ENCODE assay signal across 8 mouse cellular contexts in the genomic region with DNA sequence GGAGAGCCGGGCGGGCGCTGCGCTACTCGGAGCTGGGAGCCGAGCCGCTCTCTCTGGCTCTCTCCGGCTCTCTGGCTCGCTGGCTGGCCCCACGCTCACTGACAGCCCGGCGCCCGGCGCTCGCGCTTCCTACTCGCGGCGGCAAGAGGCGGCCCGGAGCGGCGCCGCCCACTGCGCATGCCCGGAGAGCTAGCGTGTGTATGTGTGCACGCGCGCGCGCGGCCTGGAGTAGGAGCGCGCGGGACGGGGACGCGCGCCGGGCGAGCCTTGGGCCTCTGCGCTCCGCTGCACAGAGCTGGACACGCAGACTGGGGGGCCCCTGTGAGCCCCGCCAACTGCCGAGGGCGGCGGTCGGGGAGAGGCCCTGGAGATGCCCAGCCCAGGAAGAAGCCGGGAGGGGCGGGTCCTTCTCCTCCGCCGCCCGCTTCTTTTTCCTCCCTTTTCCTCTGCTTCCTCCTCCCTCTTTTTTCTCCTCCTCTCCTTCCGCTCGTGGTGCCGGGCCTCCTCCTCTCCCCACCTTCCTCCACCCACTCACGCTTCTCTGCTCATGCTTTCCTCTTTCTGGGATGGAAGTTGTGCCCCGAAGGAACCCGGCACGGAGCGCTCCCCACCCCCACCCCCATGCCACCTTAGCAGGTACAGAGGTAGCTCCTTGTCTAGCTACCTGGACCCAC. TPM values are rescaled to one million over a fixed set of nuclear protein-coding genes. Genes with fewer than 3 reads are reported as not detected.
DNase-seq lines count a peak whose midpoint lies in the region; ATAC-seq and TF ChIP-seq lines count a peak whose summit lies in the region.

A gene (minus strand): TSS at position 140 of the 674 bp plus-strand sequence.

- H3ac ChIP-seq in C2C12 (ENCODE audit: control insufficient read depth, insufficient read length, low read depth) = peak within 1 kb of the TSS; percentile 93

- peaks cover 43% of the 10 kb centered on the region for H3K79me3 ChIP-seq in C2C12 (ENCODE audit: low read depth)

- peak within 1 kb of the TSS; percentile 98 for H3K4me3 ChIP-seq in C2C12 (ENCODE audit: insufficient read depth, poor library complexity, severe bottlenecking)
- H3K4me3 ChIP-seq in embryonic fibroblast, embryonic 13.5 days (ENCODE audit: insufficient read depth, low read length) = peak within 1 kb of the TSS; percentile 84
- peak within 1 kb of the TSS; percentile 94 for H3K4me3 ChIP-seq in heart, embryonic 13.5 days
- peak within 1 kb of the TSS; percentile 82 for H3K4me3 ChIP-seq in kidney, postnatal 0 days (replicated peaks; ENCODE audit: low read depth, low read length)
- peak within 1 kb of the TSS; percentile 71 for H3K4me3 ChIP-seq in liver, adult 2 months (ENCODE audit: insufficient read depth, low read depth, low read length)

- DNase-seq in brain, adult 2 months (ENCODE audit: low read depth, low spot score) = peak; percentile 98
- peak; percentile 94 for DNase-seq in kidney, postnatal 0 days (ENCODE audit: low spot score)
- DNase-seq in liver, adult 2 months (ENCODE audit: extremely low read depth, low read depth, low spot score) = peak; percentile 73
- peak; percentile 91 to 92 for DNase-seq in spleen, postnatal 36 days (ENCODE audit: low spot score in 2 of 2)

- H3K4me2 ChIP-seq in heart, embryonic 13.5 days = peak within 1 kb of the TSS; percentile 99
- H3K4me2 ChIP-seq in kidney, postnatal 0 days (ENCODE audit: low read length) = peak within 1 kb of the TSS; percentile 99

- TF ChIP-seq CTCF in C2C12 (IDR thresholded peaks at IDR 0.05; ENCODE audit: control insufficient read depth, insufficient read depth, insufficient read length) = no peak
- TF ChIP-seq CTCF in embryonic fibroblast, embryonic 13.5 days (IDR thresholded peaks at IDR 0.05; ENCODE audit: borderline replicate concordance, insufficient read depth, low read length) = no peak
- TF ChIP-seq CTCF in kidney, postnatal 0 days (IDR thresholded peaks at IDR 0.05; ENCODE audit: low read depth) = no peak
- no peak for TF ChIP-seq CTCF in liver, adult 2 months (IDR thresholded peaks at IDR 0.05; ENCODE audit: low read depth, low read length)

- no peaks in the 10 kb centered on the region for H3K27me3 ChIP-seq in C2C12 (ENCODE audit: control insufficient read depth, insufficient read depth, insufficient read length)
- peaks cover 8% of the 10 kb centered on the region; the same call in 1 of the 2 replicates for H3K27me3 ChIP-seq in heart, embryonic 13.5 days (replicated peaks)
- H3K27me3 ChIP-seq in kidney, postnatal 0 days (ENCODE audit: insufficient read depth, low read length) = no peaks in the 10 kb centered on the region
- no peaks in the 10 kb centered on the region for H3K27me3 ChIP-seq in liver, adult 2 months (ENCODE audit: control insufficient read depth, insufficient read depth, low read length)

- WGBS in heart, embryonic 13.5 days = 1% methylated on average over 52 of the region's 63 CpGs
- under 1% methylated on average over 51 of the region's 63 CpGs for WGBS in kidney, postnatal 0 days
- WGBS in liver, adult 2 months = under 1% methylated on average over 55 of the region's 63 CpGs

- peak within 1 kb of the TSS; percentile 62; the same call in 1 of the 2 replicates for H3K27ac ChIP-seq in embryonic fibroblast, embryonic 13.5 days (ENCODE audit: insufficient read depth, low read length)
- peak within 1 kb of the TSS; percentile 90 for H3K27ac ChIP-seq in heart, embryonic 13.5 days (replicated peaks)
- peak within 1 kb of the TSS; percentile 67 for H3K27ac ChIP-seq in kidney, postnatal 0 days
- H3K27ac ChIP-seq in liver, adult 2 months (replicated peaks; ENCODE audit: insufficient read depth, low read depth, low read length) = peak within 1 kb of the TSS; percentile 2; the same call in 1 of the 2 replicates

- H3K9ac ChIP-seq in heart, embryonic 13.5 days = peak within 1 kb of the TSS; percentile 96
- peak within 1 kb of the TSS; percentile 73 for H3K9ac ChIP-seq in kidney, postnatal 0 days (ENCODE audit: low read depth, low read length)
- H3K9ac ChIP-seq in liver, adult 2 months (ENCODE audit: low read depth, low read length) = peak within 1 kb of the TSS; percentile 78

- peaks cover 3% of the 10 kb centered on the region for H3K4me1 ChIP-seq in embryonic fibroblast, embryonic 13.5 days (ENCODE audit: control insufficient read depth, insufficient read depth, low read length)
- peaks cover 23% of the 10 kb centered on the region for H3K4me1 ChIP-seq in heart, embryonic 13.5 days
- H3K4me1 ChIP-seq in kidney, postnatal 0 days (replicated peaks; ENCODE audit: insufficient read depth, low read length) = peaks cover 6% of the 10 kb centered on the region; the same call in 1 of the 2 replicates
- H3K4me1 ChIP-seq in liver, adult 2 months (ENCODE audit: control insufficient read depth, insufficient read depth, low read length) = peaks cover 3% of the 10 kb centered on the region; the same call in 1 of the 2 replicates

- H3K36me3 ChIP-seq in C2C12 (ENCODE audit: control insufficient read depth, insufficient read depth) = peaks cover 22% of the 10 kb centered on the region
- peaks cover 5% of the 10 kb centered on the region for H3K36me3 ChIP-seq in heart, embryonic 13.5 days
- H3K36me3 ChIP-seq in kidney, postnatal 0 days (ENCODE audit: insufficient read depth, low read length) = no peaks in the 10 kb centered on the region
- H3K36me3 ChIP-seq in liver, adult 2 months (ENCODE audit: control insufficient read depth, insufficient read depth, low read length) = no peaks in the 10 kb centered on the region

- ATAC-seq in heart, embryonic 13.5 days (ENCODE audit: extremely low read depth, insufficient number of reproducible peaks, low FRiP score, low TSS enrichment) = peak; percentile 85
- peak; percentile 88 for ATAC-seq in kidney, postnatal 0 days (replicated peaks; ENCODE audit: low FRiP score, low read depth)
- ATAC-seq in monocyte, adult 5-6 weeks (replicated peaks; ENCODE audit: insufficient number of reproducible peaks, low FRiP score, low TSS enrichment, poor library complexity, severe bottlenecking) = peak; percentile 64

- TF ChIP-seq POLR2A in embryonic fibroblast, embryonic 13.5 days (IDR thresholded peaks at IDR 0.05; ENCODE audit: low read depth, low read length) = peak; percentile 71
- peak; percentile 78 for TF ChIP-seq POLR2A in liver, adult 2 months (IDR thresholded peaks at IDR 0.05; ENCODE audit: extremely low read depth, insufficient read depth, low read length)

- H3K9me3 ChIP-seq in heart, embryonic 13.5 days = no peaks in the 10 kb centered on the region
- no peaks in the 10 kb centered on the region for H3K9me3 ChIP-seq in kidney, postnatal 0 days (replicated peaks; ENCODE audit: low read length)

- peaks cover 47% of the 10 kb centered on the region for H3K79me2 ChIP-seq in C2C12 (ENCODE audit: control insufficient read depth, insufficient read depth)
- H3K79me2 ChIP-seq in liver, adult 2 months (ENCODE audit: control insufficient read depth, insufficient read depth, low read length) = no peaks in the 10 kb centered on the region

TF ChIP-seq in C2C12, 6 proteins besides CTCF, POLR2A, EP300 and RAD21:
- TF ChIP-seq CEBPB (IDR thresholded peaks at IDR 0.05; ENCODE audit: low read depth) = no peak
- peak; percentile 87 for TF ChIP-seq MAX (IDR thresholded peaks at IDR 0.05)

RNA-seq across cellular contexts. Expression of the gene that starts here (rescaled TPM):
- polyA plus RNA-seq in C2C12 (2012; fragmentation: generic; extraction: Trizol) = 18.1 TPM
- polyA plus RNA-seq in embryonic fibroblast, embryonic 13.5 days (2011; ENCODE audit: insufficient read length, low read depth, missing spikeins) = 43.2 and 45.5 TPM in 2 replicates
- 12.0 and 12.9 TPM in 2 replicates for polyA plus RNA-seq in heart, embryonic 13.5 days (2015; fragmentation: Nextera tagmentation; extraction: Ambion mirVana)
- polyA plus RNA-seq in kidney, postnatal 0 days (2015; fragmentation: Nextera tagmentation; extraction: Ambion mirVana) = 6.8 and 9.3 TPM in 2 replicates
- total RNA-seq in liver, adult 2 months (2014; rRNA removed) = 4.3 and 4.8 TPM in 2 replicates
- polyA plus RNA-seq in liver, adult 2 months (2012; rRNA removed) = 2.3 and 2.8 TPM in 2 replicates
- 4.8 to 20.9 TPM (median 10.1 TPM) in 3 replicates for total RNA-seq in monocyte, adult 5-6 weeks (2017)

Comparison
In these comparisons a context has a peak if more than half of its experiments do, and no peak if none do; other contexts are left out.
1. Peak in every context shown above with its lines: DNase-seq, ATAC-seq, H3K4me3 ChIP-seq and H3K27ac ChIP-seq.
2. H3K27ac ChIP-seq: peak in every context shown above with its lines; median percentile 90 in heart, embryonic 13.5 days; 67 in kidney, postnatal 0 days; 62 in embryonic fibroblast, embryonic 13.5 days; 2 in liver, adult 2 months.